Mouse (Mus musculus) T-helper 17 cell (primary cell): ENCODE results near the gene Adrb1.

Experiments
- in situ Hi-C, 2 experiments: fragments of 300-600 bp; cut with MboI, MseI; formaldehyde crosslinking; loops; 1 replicate in 1 of 2; 2 replicates in 1 of 2; pipeline ENCODE4 v1.15.1; 2025; ENCODE audit warnings: high pct_unique_total_duplicates in 2 of 2

Gene Adrb1

GRCm38 (mm10) chr19:56702039-56702438, 20.0 kb upstream of the Adrb1 start:
- in situ Hi-C loops = no loop called here

DNA sequence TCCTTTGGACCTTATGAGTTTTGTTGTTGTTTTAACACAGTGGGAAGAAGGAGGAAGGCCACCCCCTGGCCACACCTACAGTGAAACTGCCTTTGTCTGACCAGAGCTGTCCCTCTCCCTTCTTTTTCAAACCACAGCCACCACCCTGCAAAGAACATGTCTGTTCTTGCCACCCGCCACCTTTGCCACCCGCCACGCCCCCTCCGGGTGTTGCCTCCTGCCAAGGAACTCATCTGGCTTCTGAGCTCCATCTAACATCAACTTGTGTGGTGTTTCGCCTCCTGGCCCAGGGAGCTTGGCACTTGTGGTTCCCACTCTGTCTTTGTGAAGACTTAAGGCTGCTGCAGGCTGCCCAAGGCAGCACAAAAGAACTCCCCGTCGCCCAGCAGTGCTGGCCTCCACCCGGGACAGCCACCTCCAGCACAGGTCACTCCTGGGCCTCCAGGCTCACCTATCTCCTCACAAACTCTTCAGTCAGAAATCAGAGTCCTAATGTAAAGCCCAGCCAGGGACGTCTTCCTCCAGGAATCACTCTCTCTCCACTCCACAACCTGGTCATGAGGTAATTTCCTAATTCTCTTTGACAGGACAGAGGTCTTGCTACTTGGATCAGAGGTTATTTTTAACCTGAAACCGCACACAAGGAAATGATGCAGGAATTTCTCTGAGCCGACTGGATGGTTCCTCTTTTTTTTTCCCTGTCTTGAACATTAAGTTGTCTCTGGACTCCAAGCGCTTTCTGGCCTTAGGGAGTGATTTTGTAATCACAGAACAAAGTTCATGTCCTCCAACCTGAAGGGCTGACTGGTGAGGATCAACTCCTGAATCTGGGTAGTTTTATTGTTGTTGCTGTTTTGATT, 18.5 kb upstream of the Adrb1 start:
- in situ Hi-C loops = no loop called here

DNA sequence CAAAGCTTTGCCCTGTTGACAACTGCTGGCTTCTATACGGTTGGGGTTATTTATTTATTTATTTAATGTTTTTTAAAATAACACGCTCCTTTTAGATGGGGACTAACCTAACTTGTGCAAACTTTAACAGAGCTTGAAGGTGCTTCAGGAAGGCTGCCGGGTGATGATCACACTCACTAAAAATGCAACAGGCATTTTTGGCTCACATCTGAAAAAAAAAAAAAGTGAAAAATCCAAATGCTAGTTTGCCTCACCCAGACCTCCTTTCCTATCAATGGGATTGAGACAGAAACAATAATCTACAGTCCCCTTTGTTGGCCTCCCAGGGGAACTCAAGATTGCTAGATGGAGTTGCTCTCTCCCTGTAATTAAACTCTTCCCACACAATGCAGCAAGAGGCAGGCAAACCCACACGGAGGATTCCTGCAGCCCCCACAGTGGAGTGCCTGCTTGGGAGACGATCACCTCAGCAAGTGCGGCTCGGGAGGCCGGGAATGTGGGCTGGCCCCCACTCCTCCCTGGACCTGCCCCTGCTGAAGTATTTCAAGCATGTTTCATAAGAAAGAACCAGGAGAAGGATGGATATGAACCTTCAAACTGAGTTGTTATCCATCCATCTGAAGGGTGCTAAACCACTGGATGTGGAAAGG, 16.8 kb upstream of the Adrb1 start:
- in situ Hi-C loops = no loop called here

- in situ Hi-C loops = no loop called here
These were observed 13.2 kb upstream of the Adrb1 start for GRCm38 (mm10) chr19:56708794-56709193.

- in situ Hi-C loops = no loop called here
These were observed 11.7 kb upstream of the Adrb1 start for GRCm38 (mm10) chr19:56710131-56710905.

DNA sequence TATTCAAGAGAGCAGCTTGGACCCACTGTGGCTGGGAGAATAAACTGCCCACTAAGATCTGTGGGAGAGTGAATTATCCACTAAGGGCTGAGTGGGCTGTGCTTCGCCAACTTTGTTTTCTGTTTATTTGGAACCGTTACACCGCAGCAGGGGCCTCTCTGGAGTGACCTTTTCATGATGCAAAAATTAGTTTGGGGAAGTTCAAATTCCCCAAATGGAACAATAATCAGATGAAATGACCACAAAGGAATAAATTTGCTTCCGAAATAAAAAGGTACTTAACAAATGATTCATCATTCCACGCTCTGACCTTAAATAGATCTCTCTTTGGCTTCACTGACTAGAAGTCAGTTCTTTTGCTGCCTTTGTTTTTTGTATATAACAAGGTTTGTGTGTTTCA, 8.4 kb upstream of the Adrb1 start:
- in situ Hi-C loops = no loop called here

GRCm38 (mm10) chr19:56714661-56715170, 7.3 kb upstream of the Adrb1 start:
- in situ Hi-C loops = no loop called here

GRCm38 (mm10) chr19:56718046-56718445, 4.0 kb upstream of the Adrb1 start:
- in situ Hi-C loops = no loop called here

DNA sequence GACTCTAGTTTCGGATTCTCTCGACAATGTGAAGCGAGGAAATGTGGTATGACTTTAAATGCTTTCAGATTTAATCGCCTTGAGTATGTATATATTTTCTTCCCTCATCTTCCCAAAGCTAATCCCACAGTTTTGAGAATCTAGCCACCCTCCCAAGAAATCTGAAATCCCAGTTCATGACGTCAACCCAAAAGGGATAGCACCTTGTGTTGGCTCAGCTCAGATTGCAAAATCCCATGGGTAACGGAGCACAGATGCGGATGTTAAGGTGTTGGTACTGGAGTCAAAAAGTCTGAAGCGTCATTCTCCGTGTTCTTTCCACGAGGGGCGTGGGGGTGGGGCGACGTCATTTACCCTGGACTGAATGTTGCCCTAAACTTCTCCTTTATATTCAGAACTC, 1.1 kb upstream of the Adrb1 start:
- in situ Hi-C loops = no loop called here

DNA sequence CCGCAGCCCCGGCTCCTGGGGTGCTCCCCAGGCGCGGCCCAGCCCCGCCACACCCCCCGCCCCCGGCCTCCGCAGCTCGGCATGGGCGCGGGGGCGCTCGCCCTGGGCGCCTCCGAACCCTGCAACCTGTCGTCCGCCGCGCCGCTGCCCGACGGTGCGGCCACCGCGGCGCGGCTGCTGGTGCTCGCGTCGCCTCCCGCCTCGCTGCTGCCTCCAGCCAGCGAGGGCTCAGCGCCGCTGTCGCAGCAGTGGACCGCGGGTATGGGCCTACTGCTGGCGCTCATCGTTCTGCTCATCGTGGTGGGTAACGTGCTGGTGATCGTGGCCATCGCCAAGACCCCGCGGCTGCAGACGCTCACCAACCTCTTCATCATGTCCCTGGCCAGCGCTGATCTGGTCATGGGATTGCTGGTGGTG, 300 bp downstream of the Adrb1 start:
- in situ Hi-C loops = no loop called here

DNA sequence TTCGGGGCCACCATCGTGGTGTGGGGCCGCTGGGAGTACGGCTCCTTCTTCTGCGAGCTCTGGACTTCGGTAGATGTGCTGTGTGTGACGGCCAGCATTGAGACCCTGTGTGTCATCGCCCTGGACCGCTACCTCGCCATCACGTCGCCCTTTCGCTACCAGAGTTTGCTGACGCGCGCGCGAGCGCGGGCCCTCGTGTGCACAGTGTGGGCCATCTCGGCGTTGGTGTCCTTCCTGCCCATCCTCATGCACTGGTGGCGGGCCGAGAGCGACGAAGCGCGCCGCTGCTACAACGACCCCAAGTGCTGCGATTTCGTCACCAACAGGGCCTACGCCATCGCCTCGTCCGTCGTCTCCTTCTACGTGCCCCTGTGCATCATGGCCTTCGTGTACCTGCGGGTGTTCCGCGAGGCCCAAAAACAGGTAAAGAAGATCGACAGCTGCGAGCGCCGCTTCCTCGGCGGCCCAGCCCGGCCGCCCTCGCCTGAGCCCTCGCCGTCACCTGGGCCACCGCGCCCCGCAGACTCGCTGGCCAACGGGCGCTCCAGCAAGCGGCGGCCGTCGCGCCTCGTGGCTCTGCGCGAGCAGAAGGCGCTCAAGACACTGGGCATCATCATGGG, 822 bp downstream of the Adrb1 start:
- in situ Hi-C loops = no loop called here

- in situ Hi-C loops = no loop called here
These were observed 1.5 kb downstream of the Adrb1 start for GRCm38 (mm10) chr19:56723331-56724125.

DNA sequence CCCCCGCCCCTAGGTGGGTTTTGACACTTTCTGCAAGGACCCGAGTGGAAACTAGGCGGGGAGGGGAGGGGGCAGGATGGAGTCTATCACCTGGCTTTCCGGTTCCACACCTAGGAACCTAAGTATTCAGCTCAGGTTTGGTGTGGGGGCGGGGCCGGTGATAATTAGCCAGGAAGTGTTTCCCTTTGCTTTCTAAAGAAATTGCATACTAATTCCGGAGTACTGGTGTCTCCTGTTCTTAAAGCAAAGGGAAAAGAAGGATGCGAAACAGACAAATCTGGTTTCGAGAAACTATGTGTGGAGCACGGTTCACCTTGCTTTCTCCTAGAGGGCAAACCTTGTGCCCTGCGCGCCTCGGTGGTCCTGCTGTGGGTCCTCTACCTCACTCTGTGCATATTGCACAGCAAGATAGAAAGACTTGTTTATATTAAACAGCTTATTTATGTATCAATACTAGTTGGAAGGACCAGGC, 2.2 kb downstream of the Adrb1 start:
- in situ Hi-C loops = no loop called here

DNA sequence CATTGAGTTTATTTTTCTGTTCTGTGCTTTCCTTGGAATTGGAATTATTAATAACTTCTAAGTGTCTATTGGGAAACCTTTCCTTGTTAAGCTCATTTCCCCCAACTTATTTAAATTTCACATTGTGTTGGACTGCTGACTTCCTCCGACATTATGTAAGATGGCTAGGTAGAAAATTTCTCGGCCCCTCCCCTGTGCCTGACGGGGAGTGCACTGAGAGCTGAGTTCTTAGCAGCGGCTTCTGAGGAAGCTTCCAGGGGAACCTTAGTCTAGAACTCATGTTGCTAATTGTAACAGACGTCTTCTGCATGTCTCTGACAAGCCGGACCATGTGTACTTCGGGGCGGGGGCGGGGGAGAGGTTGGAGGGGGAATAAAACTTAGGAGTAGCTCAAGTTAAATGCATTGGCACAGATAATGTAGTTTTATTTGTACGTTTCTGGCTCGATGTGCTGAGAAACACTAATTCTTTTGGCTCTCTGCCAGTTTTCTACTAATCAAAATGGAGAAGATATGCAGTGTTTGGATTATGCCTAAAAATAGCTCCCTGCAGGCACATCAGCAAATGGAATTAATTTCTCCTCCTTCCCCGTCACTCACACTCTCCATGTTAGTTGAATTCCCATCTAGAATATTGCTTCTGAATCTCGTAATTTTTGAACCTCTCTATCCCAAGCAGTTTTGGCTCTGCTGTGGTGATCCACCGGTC, 5.3 kb downstream of the Adrb1 start:
- in situ Hi-C loops = no loop called here

GRCm38 (mm10) chr19:56734033-56734572, 12.1 kb downstream of the Adrb1 start:
- in situ Hi-C loops = no loop called here

- in situ Hi-C loops = no loop called here
These were observed 13.7 kb downstream of the Adrb1 start for GRCm38 (mm10) chr19:56735747-56736146.

- in situ Hi-C loops = no loop called here
These were observed 14.3 kb downstream of the Adrb1 start for GRCm38 (mm10) chr19:56736287-56736686.

DNA sequence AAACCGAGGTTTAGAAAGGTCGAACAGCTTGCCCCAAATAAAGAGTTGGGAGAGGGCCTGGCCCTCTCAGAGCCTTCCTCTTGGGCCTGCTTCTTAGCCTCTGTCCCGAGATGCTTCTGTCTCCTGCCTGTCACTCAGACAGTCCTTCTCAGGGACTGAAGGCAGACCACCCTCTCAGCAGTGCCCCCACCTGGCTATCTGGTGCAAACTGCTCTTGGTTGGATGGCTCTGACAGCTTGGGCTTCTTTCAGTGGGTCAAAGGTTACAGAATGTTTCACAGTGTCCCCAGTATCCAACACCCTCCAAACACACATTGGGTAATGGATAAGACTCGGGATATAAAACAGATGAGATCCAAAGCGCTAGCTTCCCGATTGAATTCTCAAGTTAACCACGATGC, 23.1 kb downstream of the Adrb1 start:
- in situ Hi-C loops = no loop called here

DNA sequence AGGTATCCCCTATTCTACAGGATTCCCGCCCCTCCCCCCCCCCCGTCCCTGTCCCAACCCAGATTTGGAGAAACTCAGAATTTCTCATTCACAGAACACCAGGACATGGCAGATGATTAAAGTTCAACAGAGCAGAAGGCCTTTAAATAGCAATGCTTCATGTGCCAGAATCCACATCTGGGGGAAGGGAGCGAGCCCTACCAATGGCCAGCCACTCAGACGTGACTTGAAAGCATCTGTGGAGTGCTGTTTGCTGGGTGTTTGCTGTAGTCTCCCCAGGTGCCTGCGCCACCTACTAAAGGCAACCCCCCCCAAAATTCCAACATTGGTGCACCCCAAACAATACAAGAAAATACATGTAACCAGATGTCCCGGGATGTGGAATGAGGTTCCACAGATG, 23.5 kb downstream of the Adrb1 start:
- in situ Hi-C loops = no loop called here

GRCm38 (mm10) chr19:56746618-56747017, 24.6 kb downstream of the Adrb1 start:
- in situ Hi-C loops = no loop called here
